Mouse (Mus musculus) kidney, adult 2 months (tissue): ENCODE results near the gene Tgif2. TPM values are rescaled to one million over a fixed set of nuclear protein-coding genes. Genes with fewer than 3 reads are reported as not detected.
"Not testable (repeated sequence)": the region's sequence is repeated elsewhere in the genome, so short reads cannot be mapped to it uniquely, and the experiment has no call there.

ENCODE experiments used
- DNase-seq: peaks from one replicate; pipeline ENCODE4 v3.0.0; 2021
- H3K27ac ChIP-seq: fragments of 200-500 bp; 2 replicates; pipeline ENCODE4 v1.5.1; 2012; ENCODE audit warnings: low read depth, low read length, control low read depth, inconsistent platforms; ENCODE audit not compliant: insufficient read depth
- H3K27me3 ChIP-seq: fragments of 200-500 bp; replicated peaks from 2 replicates; pipeline ENCODE4 v1.6.1; 2012; ENCODE audit warnings: mild to moderate bottlenecking, moderate library complexity, low read length, inconsistent platforms; ENCODE audit not compliant: control insufficient read depth, insufficient read depth
- H3K36me3 ChIP-seq: fragments of 200-500 bp; 2 replicates; pipeline ENCODE4 v1.6.1; 2012; ENCODE audit warnings: mild to moderate bottlenecking, moderate library complexity, low read length, inconsistent platforms; ENCODE audit not compliant: control insufficient read depth, insufficient read depth
- H3K4me1 ChIP-seq: fragments of 200-500 bp; 2 replicates; pipeline ENCODE4 v1.6.1; 2011; ENCODE audit warnings: low read length; ENCODE audit not compliant: control insufficient read depth, insufficient read depth
- H3K4me3 ChIP-seq: fragments of 200-500 bp; 2 replicates; pipeline ENCODE4 v1.5.1; 2011; ENCODE audit warnings: mild to moderate bottlenecking, low read depth, low read length, control low read depth; ENCODE audit not compliant: insufficient read depth
- CTCF ChIP-seq: fragments of 200-500 bp; conservative IDR thresholded peaks from 2 replicates; pipeline ENCODE4 v1.5.1; 2011; ENCODE audit warnings: low read depth, mild to moderate bottlenecking, control low read depth, low read length, moderate library complexity, mixed read lengths; ENCODE audit not compliant: insufficient read depth, insufficient read length
- POLR2A ChIP-seq: fragments of 200-500 bp; IDR thresholded peaks from one replicate; pipeline ENCODE4 v1.6.1; 2011; ENCODE audit warnings: low read depth, low read length, control low read depth
- WGBS: fragments of 180-500 bp; shearing (Covaris S2); methylation state at CpG from one replicate; pipeline ENCODE4 v1.1.7; 2018; 5-methylcytosine and 5-hydroxymethylcytosine counted together
- polyA plus RNA-seq: library from polyadenylated mRNA; depleted of rRNA; stranded (reverse); fragments of >200 nt; gene quantifications from 2 replicates; pipeline ENCODE4 v1.2.3, GENCODE M21; 2012

Gene Tgif2
- polyA plus RNA-seq, 1 experiment = 3.8 TPM

GRCm38 (mm10) chr2:156809579-156809978, 30.2 kb upstream of the Tgif2 start:
- TF ChIP-seq CTCF = peak; percentile 82
- no peak for TF ChIP-seq POLR2A
- DNase-seq = peak; percentile 76
- WGBS = 44% methylated on average over 2 of the region's 2 CpGs
- Histone ChIP-seq H3K36me3 (no peaks in the 10 kb centered on the region), H3K27me3 (no peaks in the 10 kb centered on the region), H3K4me1 (no peaks in the 10 kb centered on the region; the same call in 1 of the 2 replicates), H3K4me3 (no peak overlapping the region), H3K27ac (no peak overlapping the region)

GRCm38 (mm10) chr2:156810716-156811115, 29.1 kb upstream of the Tgif2 start:
- TF ChIP-seq CTCF (no peak), POLR2A (no peak)
- DNase-seq = peak; percentile 65
- H3K36me3 ChIP-seq = no peaks in the 10 kb centered on the region
- H3K27ac ChIP-seq = no peak overlapping the region
- no peaks in the 10 kb centered on the region for H3K27me3 ChIP-seq
- H3K4me1 ChIP-seq = no peaks in the 10 kb centered on the region; the same call in 1 of the 2 replicates
- 93% methylated on average over 10 of the region's 10 CpGs for WGBS
- H3K4me3 ChIP-seq = no peak overlapping the region

GRCm38 (mm10) chr2:156811556-156811955, 28.3 kb upstream of the Tgif2 start:
- WGBS = 71% methylated on average over 5 of the region's 5 CpGs
- Histone ChIP-seq H3K4me3 (no peak overlapping the region), H3K36me3 (no peaks in the 10 kb centered on the region), H3K27ac (no peak overlapping the region), H3K27me3 (no peaks in the 10 kb centered on the region), H3K4me1 (no peaks in the 10 kb centered on the region; the same call in 1 of the 2 replicates)
- no peak for TF ChIP-seq POLR2A
- TF ChIP-seq CTCF = no peak
- peak; percentile 14 for DNase-seq

GRCm38 (mm10) chr2:156814344-156814801, 25.4 kb upstream of the Tgif2 start:
- peak; percentile 78 for DNase-seq
- H3K27me3 ChIP-seq = no peaks in the 10 kb centered on the region
- no peaks in the 10 kb centered on the region for H3K36me3 ChIP-seq
- peak overlapping the region; percentile 71 for H3K27ac ChIP-seq
- TF ChIP-seq POLR2A (no peak), CTCF (no peak)
- WGBS = 15% methylated on average over 8 of the region's 8 CpGs
- no peak overlapping the region for H3K4me3 ChIP-seq
- H3K4me1 ChIP-seq = no peaks in the 10 kb centered on the region; the same call in 1 of the 2 replicates

GRCm38 (mm10) chr2:156814893-156815292, 24.9 kb upstream of the Tgif2 start:
- peak overlapping the region; percentile 71 for H3K27ac ChIP-seq

GRCm38 (mm10) chr2:156815412-156815811, 24.4 kb upstream of the Tgif2 start:
- DNase-seq = no peak
- no peaks in the 10 kb centered on the region for H3K36me3 ChIP-seq
- no peaks in the 10 kb centered on the region; the same call in 1 of the 2 replicates for H3K4me1 ChIP-seq
- no peak overlapping the region for H3K4me3 ChIP-seq
- 59% methylated on average over 3 of the region's 3 CpGs for WGBS
- no peak for TF ChIP-seq POLR2A
- no peak for TF ChIP-seq CTCF
- no peak overlapping the region for H3K27ac ChIP-seq
- H3K27me3 ChIP-seq = no peaks in the 10 kb centered on the region

More at GRCm38 (mm10) chr2:156814893-156815292, 24.9 kb upstream of the Tgif2 start:
- 16% methylated on average over 5 of the region's 5 CpGs for WGBS
- Histone ChIP-seq H3K36me3 (no peaks in the 10 kb centered on the region), H3K27me3 (no peaks in the 10 kb centered on the region), H3K4me1 (no peaks in the 10 kb centered on the region; the same call in 1 of the 2 replicates), H3K4me3 (no peak overlapping the region)
- no peak for TF ChIP-seq CTCF
- DNase-seq = no peak

- TF ChIP-seq POLR2A (no peak), CTCF (no peak)
- no peaks in the 10 kb centered on the region for H3K36me3 ChIP-seq
- no peaks in the 10 kb centered on the region for H3K27me3 ChIP-seq
- H3K27ac ChIP-seq = no peak overlapping the region
- no peak overlapping the region for H3K4me3 ChIP-seq
- no peak for DNase-seq
- 85% methylated on average over 1 of the region's 1 CpGs for WGBS
- no peaks in the 10 kb centered on the region; the same call in 1 of the 2 replicates for H3K4me1 ChIP-seq
Observed at GRCm38 (mm10) chr2:156816116-156816515, 23.7 kb upstream of the Tgif2 start.

- not testable (repeated sequence) for H3K27ac ChIP-seq, H3K36me3 ChIP-seq, H3K27me3 ChIP-seq, DNase-seq, H3K4me3 ChIP-seq, H3K4me1 ChIP-seq
- 86% methylated on average over 6 of the region's 6 CpGs for WGBS
Observed at GRCm38 (mm10) chr2:156825128-156825527, 14.7 kb upstream of the Tgif2 start.
